Mouse (Mus musculus): ENCODE data around the gene Snx18.

Gene Snx18

GRCm38 (mm10) chr13:113617891-113618823, at the start of gene Snx18:
Snx18 (minus strand) TSS chr13:113618564.
- DNase-seq = peak; percentile 93 to 97

- DNase-seq = no peak
Measured at GRCm38 (mm10) chr13:113663883-113664282, 45.5 kb upstream of the Snx18 start.

GRCm38 (mm10) chr13:113663151-113663779, 44.9 kb upstream of the Snx18 start, which contains the start of gene Hspb3:
Hspb3 (minus strand) TSS chr13:113663676.
- DNase-seq = no peak

GRCm38 (mm10) chr13:113661826-113662271, 43.5 kb upstream of the Snx18 start:
- no peak for DNase-seq

DNA sequence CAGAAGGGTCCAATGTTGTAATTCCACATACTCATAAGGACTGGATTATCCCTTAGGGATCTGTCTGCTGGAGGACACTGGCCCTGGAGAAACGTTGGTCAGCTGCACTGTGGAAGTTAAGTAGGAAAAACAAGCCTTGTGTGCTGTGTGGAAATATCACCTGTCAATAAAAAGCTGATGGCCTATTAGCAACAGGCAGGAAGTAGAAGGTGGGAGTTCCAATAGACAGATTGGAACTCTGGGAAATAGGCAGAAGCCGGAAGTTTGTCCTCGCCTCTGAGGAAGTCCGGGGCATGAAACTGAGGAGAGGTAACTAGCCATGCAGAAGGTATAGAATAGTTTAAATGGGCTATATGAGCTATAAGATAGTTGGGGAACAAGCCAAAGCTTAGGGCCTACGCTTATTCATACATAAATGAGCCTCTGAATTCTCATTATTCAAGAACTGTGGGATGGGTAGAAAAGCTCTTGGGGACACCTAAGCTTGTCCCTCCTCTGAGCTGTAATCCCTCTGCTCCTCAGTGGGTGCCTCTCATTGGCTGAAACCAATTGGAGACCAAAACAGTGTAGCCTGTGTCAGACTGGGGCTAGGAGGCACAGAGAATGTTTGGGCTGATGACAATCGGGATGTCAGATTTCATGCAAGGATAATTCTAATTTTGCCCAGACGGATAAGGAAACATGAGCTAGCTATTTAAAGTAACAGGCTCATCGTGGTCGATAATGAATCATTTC, 42.4 kb upstream of the Snx18 start:
- no peak for DNase-seq

DNA sequence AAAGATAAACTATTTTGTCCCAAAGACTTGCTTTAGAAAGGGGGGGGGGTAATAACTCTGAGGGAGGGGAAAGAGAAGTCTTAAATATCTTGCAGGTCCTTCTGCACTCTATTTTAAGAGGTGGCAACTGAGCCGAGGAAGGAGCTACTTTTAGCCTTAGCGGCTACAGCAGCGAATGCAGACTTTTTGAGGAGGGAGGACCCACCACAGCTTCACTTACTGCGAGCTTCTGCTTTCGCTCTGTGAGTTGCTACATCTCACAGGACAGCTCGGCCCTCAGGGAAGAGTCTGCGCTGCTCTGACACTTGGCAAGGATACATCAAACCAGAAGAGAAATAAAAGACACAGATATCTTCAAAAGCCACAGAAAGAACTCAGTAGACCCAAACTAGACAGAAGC, 38.8 kb upstream of the Snx18 start:
- DNase-seq = no peak

DNA sequence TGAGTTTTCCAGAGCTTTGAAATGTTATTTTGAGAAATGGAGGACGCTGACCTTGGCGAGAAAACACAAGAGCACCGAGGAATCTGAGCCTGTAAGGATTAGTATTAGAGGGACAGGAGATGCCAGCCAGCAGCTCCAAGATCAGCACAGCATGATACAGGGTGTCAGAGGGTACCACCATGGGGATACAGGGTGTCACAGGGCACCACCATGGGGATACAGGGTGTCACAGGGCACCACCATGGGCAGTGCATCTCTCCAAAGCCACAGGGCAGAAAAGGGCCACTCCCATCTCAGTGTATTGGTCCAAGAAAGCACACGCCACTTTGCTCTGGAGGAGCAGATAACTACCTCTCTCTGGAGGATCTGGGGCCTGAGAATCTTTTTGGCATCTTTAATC, 38.3 kb upstream of the Snx18 start:
- no peak for DNase-seq

- DNase-seq = no peak
Measured at GRCm38 (mm10) chr13:113655511-113655910, 37.1 kb upstream of the Snx18 start.

- DNase-seq = peak in 1 of 2 experiments; percentile 15
Measured at GRCm38 (mm10) chr13:113640944-113641597, 22.7 kb upstream of the Snx18 start.

DNA sequence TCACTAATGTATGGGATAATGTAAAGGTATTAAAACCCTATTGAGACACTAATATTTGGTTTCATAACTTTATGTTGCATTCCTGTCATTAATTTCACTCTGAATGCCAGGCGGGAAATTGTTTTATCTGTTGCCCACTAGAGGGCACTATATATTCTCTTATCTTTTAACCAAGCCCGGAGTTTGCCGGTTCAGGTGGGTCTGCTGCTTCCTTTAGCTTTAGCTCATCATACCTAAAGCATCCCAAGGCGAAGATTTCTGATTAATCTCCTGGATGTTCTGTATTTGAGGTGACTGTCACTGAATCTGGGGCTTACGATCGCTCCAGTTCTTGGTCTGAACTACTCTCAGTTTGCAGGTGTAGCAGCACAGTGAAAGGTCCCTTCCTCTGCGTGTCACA, 20.6 kb upstream of the Snx18 start:
- peak in 1 of 2 experiments; percentile 30 for DNase-seq

DNA sequence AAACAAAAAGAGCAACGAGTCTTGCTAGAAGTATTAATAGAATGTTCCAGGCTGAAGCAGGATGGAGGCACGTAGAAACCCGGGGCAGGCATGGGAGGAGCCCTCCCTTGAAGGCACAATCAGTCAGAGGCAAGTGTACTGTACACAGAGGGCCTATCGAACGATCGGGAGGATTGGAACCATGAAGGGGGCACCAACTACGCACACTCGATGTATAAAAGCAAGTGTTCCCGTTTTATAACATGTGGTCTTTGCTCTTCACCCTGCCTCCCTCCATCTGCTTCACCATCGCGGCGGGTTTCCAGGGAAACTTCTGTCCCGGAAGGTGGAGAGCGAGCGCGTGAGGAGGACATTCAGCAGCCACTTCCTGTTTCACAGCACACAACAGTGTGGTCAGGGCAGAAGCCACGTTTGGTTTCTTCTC, 17.4 kb upstream of the Snx18 start:
- DNase-seq = no peak

- DNase-seq = no peak
Measured at GRCm38 (mm10) chr13:113634732-113635481, 16.5 kb upstream of the Snx18 start.

GRCm38 (mm10) chr13:113632506-113632905, 14.1 kb upstream of the Snx18 start:
- no peak for DNase-seq

DNA sequence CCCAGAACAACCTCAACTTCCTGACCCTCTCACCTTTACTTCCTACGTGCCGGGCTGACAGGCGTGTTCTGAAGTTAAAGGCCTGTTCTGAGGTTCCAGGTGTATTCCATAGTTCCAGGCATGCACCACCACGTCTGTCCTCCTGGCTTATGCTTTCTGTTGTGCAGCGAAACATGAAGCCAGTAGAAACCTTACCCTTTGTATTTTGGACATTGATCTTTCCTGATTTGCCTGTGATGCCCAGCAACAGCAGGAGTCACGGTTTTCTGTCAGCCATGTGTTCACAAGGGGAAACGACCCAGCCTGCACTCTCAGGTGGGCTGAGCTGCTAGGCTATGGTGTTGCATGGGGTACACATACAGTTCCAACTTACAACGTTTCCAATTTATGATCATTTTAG, 9.2 kb upstream of the Snx18 start:
- DNase-seq = no peak

DNA sequence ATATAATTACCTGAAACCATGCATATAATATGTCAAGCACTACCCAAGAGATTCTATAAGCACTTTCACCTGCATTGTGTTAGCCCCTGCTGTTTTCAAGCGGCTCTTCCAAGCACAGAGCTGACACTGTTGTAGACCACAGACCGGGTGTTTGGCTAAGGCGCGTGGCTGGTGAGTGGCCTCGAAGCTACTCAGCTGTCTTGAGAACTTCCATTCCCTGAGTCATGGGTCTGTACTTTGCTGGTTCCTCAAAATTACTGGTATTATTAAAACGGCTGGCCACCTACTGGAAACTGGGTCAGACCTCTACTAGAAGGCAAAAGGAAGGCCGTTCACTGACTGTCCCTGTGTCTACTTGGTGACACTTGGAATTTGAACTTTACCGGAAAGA, 4.5 kb upstream of the Snx18 start:
- DNase-seq = no peak

DNA sequence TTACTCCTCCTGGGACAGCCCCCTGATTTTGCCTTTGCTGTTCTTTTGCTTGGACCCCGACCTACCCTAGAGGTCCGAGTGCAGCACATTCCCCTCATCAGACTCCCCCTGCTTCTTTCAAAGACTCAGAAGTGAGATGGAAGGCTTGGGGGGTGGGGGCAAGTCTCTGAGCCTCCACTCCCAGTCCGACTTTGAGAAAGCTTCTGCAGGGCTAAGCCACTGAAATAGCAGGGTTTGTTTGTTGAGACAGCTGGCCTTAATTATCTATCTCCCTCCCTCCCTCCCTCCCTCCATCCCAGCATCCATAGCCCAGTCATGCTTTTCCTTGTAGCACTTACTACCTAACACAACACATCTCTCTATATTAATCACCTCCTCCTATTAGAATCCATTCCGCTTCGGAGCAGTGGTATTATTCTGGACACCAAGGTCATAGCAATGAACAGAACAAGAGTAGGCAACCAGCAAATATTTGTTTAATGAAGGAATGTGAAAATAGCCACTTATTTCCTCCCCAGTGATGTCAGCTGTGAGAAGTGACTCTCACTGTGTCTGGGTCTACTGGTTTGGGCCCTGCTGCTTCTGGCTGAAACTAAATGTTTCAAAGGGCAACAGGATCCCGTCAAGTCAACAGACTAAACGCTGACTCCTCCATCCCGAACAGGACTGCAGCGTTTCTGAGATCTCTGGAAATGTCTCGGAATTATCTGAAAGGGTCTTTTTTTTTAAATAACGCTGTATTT, 3.9 kb upstream of the Snx18 start:
- DNase-seq = no peak

DNA sequence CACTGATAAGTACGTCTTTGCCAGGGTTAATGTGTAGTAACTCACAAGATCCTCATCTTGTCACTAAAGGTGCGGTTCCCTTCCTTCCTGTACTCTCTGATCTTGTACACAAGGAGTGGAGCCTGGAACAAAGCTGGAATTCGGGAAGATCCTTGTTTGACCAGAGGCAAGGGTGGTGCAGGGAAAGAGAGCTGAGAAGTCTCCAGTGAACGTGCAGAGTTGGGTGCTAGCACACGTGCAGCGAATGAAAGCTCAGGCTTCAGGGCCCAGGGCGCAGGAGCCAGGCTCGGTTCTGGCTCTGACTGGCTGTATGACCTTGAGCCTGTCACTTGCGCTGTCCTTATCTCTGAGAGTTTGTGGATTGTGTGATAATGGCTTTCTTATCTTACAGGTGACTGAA, 639 bp upstream of the Snx18 start:
- DNase-seq = no peak

- peak in 1 of 2 experiments; percentile 34 for DNase-seq
Measured at GRCm38 (mm10) chr13:113617338-113617890, 950 bp downstream of the Snx18 start.

- DNase-seq = peak; percentile 53 to 63
Measured at GRCm38 (mm10) chr13:113616751-113617337, 1.5 kb downstream of the Snx18 start.

- DNase-seq = peak; percentile 60 to 86
Measured at GRCm38 (mm10) chr13:113615971-113616671, 2.2 kb downstream of the Snx18 start.
